Mouse (Mus musculus): ENCODE measurements at regions not wholly inside any gene's neighbourhood (a gene's known extent, or its start where the extent isn't known, plus 50 kb on each side); places are given as distances from the start of the nearest gene placed in this dataset.
A peak's percentile ranks its signal among the peaks of the same experiment; 100 is the strongest.

GRCm38 (mm10) chr5:53381492-53382199 lies 84.3 kb upstream of the Rbpj start:
- H3K4me1 ChIP-seq (replicated peaks), result peaks cover 21% of the 10 kb centered on the region
- no peak overlapping the region for H3K4me2 ChIP-seq
- 47% methylated on average over 13 of the region's 13 CpGs for WGBS
- no peaks in the 10 kb centered on the region for H3K9me3 ChIP-seq (replicated peaks)
- no peaks in the 10 kb centered on the region for H3K36me3 ChIP-seq
- H3K27me3 ChIP-seq (replicated peaks), result peaks cover 18% of the 10 kb centered on the region
- H3K4me3 ChIP-seq, result no peak overlapping the region
- H3K9ac ChIP-seq, result no peak overlapping the region
- ATAC-seq (ENCODE audit: insufficient number of reproducible peaks, low FRiP score), result no peak
- no peak overlapping the region for H3K27ac ChIP-seq (ENCODE audit: poor library complexity, severe bottlenecking)

GRCm38 (mm10) chr5:53384026-53384425 lies 81.9 kb upstream of the Rbpj start:
- Histone ChIP-seq H3K27me3 (replicated peaks) (peaks cover 11% of the 10 kb centered on the region), H3K4me3 (no peak overlapping the region), H3K9me3 (replicated peaks) (no peaks in the 10 kb centered on the region), H3K36me3 (no peaks in the 10 kb centered on the region), H3K9ac (no peak overlapping the region), H3K27ac (ENCODE audit: poor library complexity, severe bottlenecking) (no peak overlapping the region), H3K4me2 (no peak overlapping the region), H3K4me1 (replicated peaks) (peaks cover 21% of the 10 kb centered on the region; the same call in 1 of the 2 replicates)
- no peak for ATAC-seq (ENCODE audit: insufficient number of reproducible peaks, low FRiP score)
- 76% methylated on average over 7 of the region's 7 CpGs for WGBS

GRCm38 (mm10) chr5:53385513-53386148 lies 80.3 kb upstream of the Rbpj start:
- Histone ChIP-seq H3K36me3 (no peaks in the 10 kb centered on the region), H3K9ac (no peak overlapping the region), H3K27me3 (replicated peaks) (peaks cover 7% of the 10 kb centered on the region; the same call in 1 of the 2 replicates), H3K4me1 (replicated peaks) (peaks cover 11% of the 10 kb centered on the region; the same call in 1 of the 2 replicates), H3K9me3 (replicated peaks) (no peaks in the 10 kb centered on the region), H3K27ac (ENCODE audit: poor library complexity, severe bottlenecking) (no peak overlapping the region), H3K4me3 (no peak overlapping the region), H3K4me2 (no peak overlapping the region)
- no peak for ATAC-seq (ENCODE audit: insufficient number of reproducible peaks, low FRiP score)
- 78% methylated on average over 3 of the region's 3 CpGs for WGBS

GRCm38 (mm10) chr5:53393571-53393970 lies 72.4 kb upstream of the Rbpj start:
- H3K4me1 ChIP-seq (replicated peaks), result no peaks in the 10 kb centered on the region
- no peaks in the 10 kb centered on the region for H3K9me3 ChIP-seq (replicated peaks)
- no peak overlapping the region for H3K4me2 ChIP-seq
- H3K4me3 ChIP-seq, result no peak overlapping the region
- H3K36me3 ChIP-seq, result no peaks in the 10 kb centered on the region
- 0 out of 2 replicates have a peak, but pooled peaks cover 3% of the 10 kb centered on the region for H3K27me3 ChIP-seq (replicated peaks)
- H3K27ac ChIP-seq (ENCODE audit: poor library complexity, severe bottlenecking), result no peak overlapping the region
- WGBS, result 82% methylated on average over 2 of the region's 2 CpGs
- no peak overlapping the region for H3K9ac ChIP-seq
- ATAC-seq (ENCODE audit: insufficient number of reproducible peaks, low FRiP score), result no peak

- ATAC-seq (ENCODE audit: insufficient number of reproducible peaks, low FRiP score), result no peak
- H3K9me3 ChIP-seq (replicated peaks), result no peaks in the 10 kb centered on the region
- 0 out of 2 replicates have a peak, but pooled peaks cover 6% of the 10 kb centered on the region for H3K27me3 ChIP-seq (replicated peaks)
- H3K36me3 ChIP-seq, result no peaks in the 10 kb centered on the region
- no peak overlapping the region for H3K9ac ChIP-seq
- H3K4me3 ChIP-seq, result no peak overlapping the region
- H3K4me2 ChIP-seq, result no peak overlapping the region
- no peaks in the 10 kb centered on the region for H3K4me1 ChIP-seq (replicated peaks)
- H3K27ac ChIP-seq (ENCODE audit: poor library complexity, severe bottlenecking), result no peak overlapping the region
- WGBS, result 80% methylated on average over 3 of the region's 3 CpGs
Observed at GRCm38 (mm10) chr5:53394560-53394959, 71.4 kb upstream of the Rbpj start.

- WGBS, result 82% methylated on average over 8 of the region's 8 CpGs
- no peaks in the 10 kb centered on the region for H3K4me1 ChIP-seq (replicated peaks)
- no peak overlapping the region for H3K4me2 ChIP-seq
- H3K9ac ChIP-seq, result no peak overlapping the region
- H3K27ac ChIP-seq (ENCODE audit: poor library complexity, severe bottlenecking), result no peak overlapping the region
- H3K9me3 ChIP-seq (replicated peaks), result no peaks in the 10 kb centered on the region
- 0 out of 2 replicates have a peak, but pooled peaks cover 3% of the 10 kb centered on the region for H3K27me3 ChIP-seq (replicated peaks)
- no peak overlapping the region for H3K4me3 ChIP-seq
- no peak for ATAC-seq (ENCODE audit: insufficient number of reproducible peaks, low FRiP score)
- no peaks in the 10 kb centered on the region for H3K36me3 ChIP-seq
Observed at GRCm38 (mm10) chr5:53398428-53399058, 67.4 kb upstream of the Rbpj start.

- Histone ChIP-seq H3K4me3 (no peak overlapping the region), H3K4me2 (no peak overlapping the region), H3K9me3 (replicated peaks) (no peaks in the 10 kb centered on the region), H3K27ac (ENCODE audit: poor library complexity, severe bottlenecking) (no peak overlapping the region), H3K4me1 (replicated peaks) (no peaks in the 10 kb centered on the region), H3K27me3 (replicated peaks) (peaks cover 3% of the 10 kb centered on the region; the same call in 1 of the 2 replicates), H3K36me3 (no peaks in the 10 kb centered on the region), H3K9ac (no peak overlapping the region)
- no peak for ATAC-seq (ENCODE audit: insufficient number of reproducible peaks, low FRiP score)
- 73% methylated on average over 4 of the region's 4 CpGs for WGBS
Observed at GRCm38 (mm10) chr5:53401093-53401492, 64.9 kb upstream of the Rbpj start.

- H3K27ac ChIP-seq (ENCODE audit: poor library complexity, severe bottlenecking), result no peak overlapping the region
- H3K4me3 ChIP-seq, result no peak overlapping the region
- H3K4me1 ChIP-seq (replicated peaks), result no peaks in the 10 kb centered on the region
- no peak for ATAC-seq (ENCODE audit: insufficient number of reproducible peaks, low FRiP score)
- 82% methylated on average over 4 of the region's 4 CpGs for WGBS
- peaks cover 3% of the 10 kb centered on the region; the same call in 1 of the 2 replicates for H3K27me3 ChIP-seq (replicated peaks)
- H3K36me3 ChIP-seq, result no peaks in the 10 kb centered on the region
- no peak overlapping the region for H3K4me2 ChIP-seq
- H3K9ac ChIP-seq, result no peak overlapping the region
- no peaks in the 10 kb centered on the region for H3K9me3 ChIP-seq (replicated peaks)
Observed at GRCm38 (mm10) chr5:53402022-53402421, 63.9 kb upstream of the Rbpj start.

- H3K4me1 ChIP-seq (replicated peaks), result no peaks in the 10 kb centered on the region
- peak; percentile 64; the same call in 1 of the 2 replicates for ATAC-seq (ENCODE audit: insufficient number of reproducible peaks, low FRiP score)
- no peak overlapping the region for H3K9ac ChIP-seq
- 51% methylated on average over 9 of the region's 9 CpGs for WGBS
- no peaks in the 10 kb centered on the region for H3K36me3 ChIP-seq
- no peaks in the 10 kb centered on the region for H3K9me3 ChIP-seq (replicated peaks)
- H3K27ac ChIP-seq (ENCODE audit: poor library complexity, severe bottlenecking), result no peak overlapping the region
- peaks cover 3% of the 10 kb centered on the region; the same call in 1 of the 2 replicates for H3K27me3 ChIP-seq (replicated peaks)
- H3K4me2 ChIP-seq, result no peak overlapping the region
- no peak overlapping the region for H3K4me3 ChIP-seq
Observed at GRCm38 (mm10) chr5:53402619-53403151, 63.3 kb upstream of the Rbpj start.

- ATAC-seq (ENCODE audit: insufficient number of reproducible peaks, low FRiP score), result no peak
Observed at GRCm38 (mm10) chr5:53405929-53406328, 60.0 kb upstream of the Rbpj start.

GRCm38 (mm10) chr5:53407646-53408045 lies 58.3 kb upstream of the Rbpj start:
- Histone ChIP-seq H3K4me3 (no peak overlapping the region), H3K4me2 (no peak overlapping the region), H3K9ac (no peak overlapping the region), H3K27me3 (replicated peaks) (peaks cover 3% of the 10 kb centered on the region; the same call in 1 of the 2 replicates), H3K4me1 (replicated peaks) (0 out of 2 replicates have a peak, but pooled peaks cover 4% of the 10 kb centered on the region), H3K36me3 (no peaks in the 10 kb centered on the region), H3K27ac (ENCODE audit: poor library complexity, severe bottlenecking) (no peak overlapping the region), H3K9me3 (replicated peaks) (no peaks in the 10 kb centered on the region)
- ATAC-seq (ENCODE audit: insufficient number of reproducible peaks, low FRiP score), result no peak
- WGBS, result 83% methylated on average over 2 of the region's 2 CpGs

More at GRCm38 (mm10) chr5:53405929-53406328, 60.0 kb upstream of the Rbpj start:
- H3K27me3 ChIP-seq (replicated peaks), result peaks cover 3% of the 10 kb centered on the region; the same call in 1 of the 2 replicates
- H3K4me1 ChIP-seq (replicated peaks), result no peaks in the 10 kb centered on the region
- 83% methylated on average over 5 of the region's 5 CpGs for WGBS
- H3K9ac ChIP-seq, result no peak overlapping the region
- H3K4me3 ChIP-seq, result no peak overlapping the region
- no peak overlapping the region for H3K4me2 ChIP-seq
- H3K9me3 ChIP-seq (replicated peaks), result no peaks in the 10 kb centered on the region
- no peak overlapping the region for H3K27ac ChIP-seq (ENCODE audit: poor library complexity, severe bottlenecking)
- no peaks in the 10 kb centered on the region for H3K36me3 ChIP-seq

Data from heart, embryonic 12.5 days (tissue).